Mouse (Mus musculus) right cerebral cortex, postnatal 25 days (tissue): ENCODE measurements around the gene Pes1.

Source experiments
- DNase-seq: peaks from one replicate; pipeline ENCODE4 v3.0.0; 2022

Gene Pes1

GRCm38 (mm10) chr11:3964416-3965172, 819 bp downstream of the Pes1 start:
- DNase-seq: no peak

- DNase-seq: no peak
These were observed 6.1 kb downstream of the Pes1 start for GRCm38 (mm10) chr11:3969837-3970236.

- no peak for DNase-seq
These were observed 6.6 kb downstream of the Pes1 start for GRCm38 (mm10) chr11:3970361-3970760.

GRCm38 (mm10) chr11:3973081-3973480, 9.3 kb downstream of the Pes1 start:
- no peak for DNase-seq

- DNase-seq: no peak
These were observed 10.5 kb downstream of the Pes1 start for GRCm38 (mm10) chr11:3974311-3974710.

- DNase-seq: no peak
These were observed 12.9 kb downstream of the Pes1 start, which contains the start of gene 4930556J24Rik for GRCm38 (mm10) chr11:3976678-3977077. Gene 4930556J24Rik (minus strand): TSS chr11:3976778.

GRCm38 (mm10) chr11:3978421-3978820, 14.6 kb downstream of the Pes1 start:
- no peak for DNase-seq

- no peak for DNase-seq
These were observed 17.8 kb downstream of the Pes1 start for GRCm38 (mm10) chr11:3981536-3981935.

- no peak for DNase-seq
These were observed 18.8 kb downstream of the Pes1 start for GRCm38 (mm10) chr11:3982275-3983209.

GRCm38 (mm10) chr11:3983291-3983862, 19.6 kb downstream of the Pes1 start, which contains the start of gene Gal3st1:
Gene Gal3st1 (plus strand): TSS chr11:3983636.
- DNase-seq: peak; percentile 43

- no peak for DNase-seq
These were observed 20.3 kb downstream of the Pes1 start for GRCm38 (mm10) chr11:3983863-3984745.

GRCm38 (mm10) chr11:3989748-3990147, 26.0 kb downstream of the Pes1 start:
- DNase-seq: no peak

- no peak for DNase-seq
These were observed 29.4 kb downstream of the Pes1 start for GRCm38 (mm10) chr11:3993132-3993531.

- no peak for DNase-seq
These were observed 30.1 kb downstream of the Pes1 start for GRCm38 (mm10) chr11:3993914-3994313.

GRCm38 (mm10) chr11:3995511-3995910, 31.7 kb downstream of the Pes1 start:
- no peak for DNase-seq

- DNase-seq: no peak
These were observed 33.1 kb downstream of the Pes1 start for GRCm38 (mm10) chr11:3996840-3997239.

- DNase-seq: no peak
These were observed 34.4 kb downstream of the Pes1 start for GRCm38 (mm10) chr11:3997978-3998720.

GRCm38 (mm10) chr11:3999547-3999946, 35.8 kb downstream of the Pes1 start:
- DNase-seq: no peak

GRCm38 (mm10) chr11:4001603-4002002, 37.8 kb downstream of the Pes1 start:
- peak; percentile 70 for DNase-seq

- no peak for DNase-seq
These were observed 41.5 kb downstream of the Pes1 start for GRCm38 (mm10) chr11:4005220-4005805.

- no peak for DNase-seq
These were observed 42.7 kb downstream of the Pes1 start for GRCm38 (mm10) chr11:4006462-4006861.
